Mouse (Mus musculus): Measurements from ENCODE around the gene Kcnip1.

DNA sequence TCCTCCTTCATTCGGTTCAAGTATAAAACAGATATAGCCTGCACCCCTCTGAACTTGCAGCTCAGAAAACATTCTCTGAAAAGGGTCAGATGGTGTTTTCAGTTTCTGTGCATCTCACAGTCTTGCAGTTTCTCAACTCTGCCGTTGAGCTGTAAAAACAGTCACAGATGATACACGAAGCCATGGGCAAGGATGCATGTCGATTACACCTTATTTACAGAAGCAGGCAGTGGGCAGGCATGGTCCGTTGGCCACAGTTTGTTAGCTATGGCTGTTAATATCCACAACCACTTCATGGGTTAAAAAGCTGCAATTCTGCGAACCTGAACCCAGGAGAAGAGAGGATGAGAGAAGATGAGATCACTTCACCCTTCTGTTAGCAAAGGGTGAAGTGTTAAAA lies 406.3 kb downstream of the Kcnip1 start:
- TF ChIP-seq EP300 (IDR thresholded peaks at IDR 0.05; ENCODE audit: low read depth) (no peak), CTCF (IDR thresholded peaks at IDR 0.05; ENCODE audit: low read depth) (no peak)

Measured in liver, embryonic 14.5 days (tissue).